Mouse (Mus musculus) myocyte (in vitro differentiated cells): Measurements from ENCODE around the gene Hjurp.

ENCODE experiments used
- CEBPB ChIP-seq: IDR thresholded peaks from 2 replicates; pipeline ENCODE4 v1.6.1; 2011; ENCODE audit warnings: mild to moderate bottlenecking, moderate library complexity; ENCODE audit not compliant: poor library complexity, insufficient read depth, severe bottlenecking
- MYOD1 ChIP-seq, 3 experiments: IDR thresholded peaks; one replicate each; pipeline ENCODE4 v1.6.1; 2011; ENCODE audit warnings: control low read depth in 2 of 3, low read depth in 2 of 3, mild to moderate bottlenecking in 2 of 3, moderate library complexity in 1 of 3; ENCODE audit not compliant: insufficient read length in 2 of 3, control insufficient read depth in 1 of 3
- MYOG ChIP-seq, 3 experiments: IDR thresholded peaks; one replicate each; pipeline ENCODE4 v1.6.1; 2011; ENCODE audit warnings: control low read depth in 2 of 3, low read depth in 2 of 3, mild to moderate bottlenecking in 2 of 3; ENCODE audit not compliant: insufficient read length in 2 of 3, control insufficient read depth in 1 of 3, insufficient read depth in 1 of 3
- POLR2A ChIP-seq: IDR thresholded peaks from one replicate; pipeline ENCODE4 v1.6.1; 2011; ENCODE audit warnings: low read depth, mild to moderate bottlenecking, control low read depth, moderate library complexity; ENCODE audit not compliant: insufficient read length
- SRF ChIP-seq: IDR thresholded peaks from one replicate; pipeline ENCODE4 v1.6.1; 2011; ENCODE audit warnings: low read depth; ENCODE audit not compliant: control insufficient read depth, insufficient read length
- TCF3 ChIP-seq: IDR thresholded peaks from one replicate; pipeline ENCODE4 v1.6.1; 2011; ENCODE audit warnings: low read depth, control low read depth; ENCODE audit not compliant: insufficient read length

DNA sequence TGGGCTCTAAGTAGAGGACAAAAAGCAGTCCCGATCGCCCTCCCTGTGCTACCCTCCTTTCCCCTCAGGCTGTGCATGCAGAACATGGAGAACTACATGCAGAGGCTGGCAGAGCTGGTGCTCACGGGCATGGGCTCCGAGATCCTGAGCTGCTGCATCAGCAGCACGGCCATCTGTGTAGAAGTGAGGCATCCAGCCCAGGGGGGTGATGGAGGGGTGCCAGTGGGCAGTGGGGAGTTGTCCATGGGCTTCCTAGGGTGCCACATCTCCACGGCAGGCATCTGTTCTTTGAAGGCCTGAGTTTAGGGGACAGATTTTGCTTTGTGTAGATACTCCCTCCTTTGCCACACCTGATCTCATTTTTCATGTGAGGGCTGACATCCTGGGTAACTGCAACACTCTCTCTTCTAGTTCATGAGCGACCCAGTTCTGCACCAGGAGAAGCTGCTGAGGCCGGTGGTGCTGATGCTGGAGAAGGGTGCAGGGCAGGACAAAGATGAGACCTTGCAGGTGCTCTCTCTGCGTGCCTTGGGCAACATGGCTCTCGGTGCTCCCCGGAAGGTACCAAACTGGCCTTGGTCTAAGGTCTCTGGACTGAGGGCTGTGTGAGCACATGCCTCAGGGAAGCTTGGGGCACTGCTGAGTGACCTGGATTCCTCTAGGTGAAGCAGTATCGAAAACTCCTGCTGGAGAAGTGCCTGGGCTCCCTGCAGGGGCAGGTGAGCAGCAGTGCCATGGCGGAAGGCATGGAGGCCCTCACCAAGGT, 21.3 kb downstream of the Hjurp start:
- TF ChIP-seq SRF = no peak
- no peak for TF ChIP-seq POLR2A
- no peak for TF ChIP-seq TCF3
- no peak for TF ChIP-seq MYOD1 (IDR thresholded peaks at IDR 0.05; ENCODE audit: control insufficient read depth in 1 of 3, insufficient read length in 2 of 3, low read depth in 2 of 3)
- no peak for TF ChIP-seq MYOG (IDR thresholded peaks at IDR 0.05; ENCODE audit: control insufficient read depth in 1 of 3, insufficient read depth in 1 of 3, insufficient read length in 2 of 3, low read depth in 2 of 3)
- no peak for TF ChIP-seq CEBPB
